Mouse (Mus musculus) embryo, embryonic 11 days (tissue): ENCODE measurements at regions not wholly inside any gene's neighbourhood (a gene's known extent, or its start where the extent isn't known, plus 50 kb on each side); places are given as distances from the start of the nearest gene placed in this dataset.
"Not testable (repeated sequence)": the region's sequence is repeated elsewhere in the genome, so short reads cannot be mapped to it uniquely, and the experiment has no call there.

Experiments used
- DNase-seq: peaks from one replicate; pipeline ENCODE4 v3.0.0-alpha.2; 2015

- no peak for DNase-seq
Observed at GRCm38 (mm10) chr2:84042793-84043192, 52.4 kb downstream of the Gm13691 start.

- no peak for DNase-seq
Observed at GRCm38 (mm10) chr2:84048398-84049140, 58.2 kb downstream of the Gm13691 start.

GRCm38 (mm10) chr2:84051883-84052331, 61.6 kb downstream of the Gm13691 start:
- DNase-seq = peak; percentile 26

- DNase-seq = no peak
Observed at GRCm38 (mm10) chr2:84059246-84059645, 68.9 kb downstream of the Gm13691 start.

- DNase-seq = no peak
Observed at GRCm38 (mm10) chr2:84061221-84061620, 70.9 kb downstream of the Gm13691 start.

GRCm38 (mm10) chr2:84064371-84064770, 74.0 kb downstream of the Gm13691 start:
- no peak for DNase-seq

GRCm38 (mm10) chr2:84065061-84065460, 74.7 kb downstream of the Gm13691 start:
- DNase-seq = no peak

- no peak for DNase-seq
Observed at GRCm38 (mm10) chr2:84065749-84066148, 75.4 kb downstream of the Gm13691 start.

GRCm38 (mm10) chr2:84066151-84066693, 75.9 kb downstream of the Gm13691 start:
- no peak for DNase-seq

GRCm38 (mm10) chr2:84066785-84067526, 76.6 kb downstream of the Gm13691 start:
- DNase-seq = peak; percentile 8

GRCm38 (mm10) chr2:84068617-84069016, 78.3 kb downstream of the Gm13691 start:
- DNase-seq = no peak

GRCm38 (mm10) chr2:84069411-84069810, 79.1 kb downstream of the Gm13691 start:
- DNase-seq = not testable (repeated sequence)

GRCm38 (mm10) chr2:84072881-84073583, 82.7 kb downstream of the Gm13691 start:
- DNase-seq = peak; percentile 5

- DNase-seq = no peak
Observed at GRCm38 (mm10) chr2:84075944-84076343, 85.6 kb downstream of the Gm13691 start.

- DNase-seq = no peak
Observed at GRCm38 (mm10) chr2:84079284-84079683, 88.9 kb downstream of the Gm13691 start.

- DNase-seq = no peak
Observed at GRCm38 (mm10) chr2:84080228-84080627, 89.9 kb downstream of the Gm13691 start.

GRCm38 (mm10) chr2:84094751-84095150, 104.4 kb downstream of the Gm13691 start:
- no peak for DNase-seq

GRCm38 (mm10) chr2:84098746-84099145, 108.4 kb downstream of the Gm13691 start:
- DNase-seq = no peak

- no peak for DNase-seq
Observed at GRCm38 (mm10) chr2:84113562-84113961, 123.2 kb downstream of the Gm13691 start.

GRCm38 (mm10) chr2:84119839-84120238, 129.5 kb downstream of the Gm13691 start:
- DNase-seq = no peak

- DNase-seq = no peak
Observed at GRCm38 (mm10) chr2:84127586-84127985, 137.2 kb downstream of the Gm13691 start.

- no peak for DNase-seq
Observed at GRCm38 (mm10) chr2:84161742-84162141, 171.4 kb downstream of the Gm13691 start.

- DNase-seq = no peak
Observed at GRCm38 (mm10) chr2:84173450-84173849, 183.1 kb downstream of the Gm13691 start.
